Mouse (Mus musculus) liver, adult 2 months (tissue): Measurements from ENCODE around the gene Ctc1.

Experiments
- CTCF ChIP-seq: fragments of 200-500 bp; IDR thresholded peaks from 2 replicates; pipeline ENCODE4 v1.5.1; 2011; ENCODE audit warnings: low read depth, low read length, control low read depth
- POLR2A ChIP-seq: fragments of 200-500 bp; IDR thresholded peaks from 2 replicates; pipeline ENCODE4 v1.6.1; 2011; ENCODE audit warnings: low read length, control low read depth; ENCODE audit not compliant: insufficient read depth; ENCODE audit errors: extremely low read depth

GRCm38 (mm10) chr11:69052824-69053421 is 37.2 kb downstream of the Ctc1 start:
- TF ChIP-seq POLR2A (no peak), CTCF (no peak)
